Mouse (Mus musculus) adrenal gland, postnatal 10 days (tissue): ENCODE data around the gene Pik3c2a. TPM values are rescaled to one million over a fixed set of nuclear protein-coding genes. Genes with fewer than 3 reads are reported as not detected.

Experiments
- DNase-seq: peaks from one replicate; pipeline ENCODE4 v3.0.0; 2021; ENCODE audit warnings: mixed read lengths
- total RNA-seq, 2 experiments: library from RNA; stranded (reverse); gene quantifications; 2 replicates each; pipeline ENCODE4 v1.2.3; 2021

The Pik3c2a gene
- total RNA-seq, 2 experiments from 2014 or later = 27.0 to 31.5 TPM

GRCm38 (mm10) chr7:116298389-116298788 is 144.9 kb downstream of the Pik3c2a start:
- DNase-seq = no peak

GRCm38 (mm10) chr7:116294961-116295360 is 148.3 kb downstream of the Pik3c2a start:
- DNase-seq = no peak

GRCm38 (mm10) chr7:116292377-116292776 is 150.9 kb downstream of the Pik3c2a start:
- no peak for DNase-seq

- DNase-seq = no peak
These were observed 152.7 kb downstream of the Pik3c2a start for GRCm38 (mm10) chr7:116290559-116290958.

- DNase-seq = no peak
These were observed 154.3 kb downstream of the Pik3c2a start for GRCm38 (mm10) chr7:116288996-116289395.

- DNase-seq = no peak
These were observed 155.3 kb downstream of the Pik3c2a start for GRCm38 (mm10) chr7:116287959-116288358.

Other genes starting within 250 kb of the Pik3c2a start
- 10 to 100 TPM in 1 of 2 experiments, 1 to 10 TPM in 1; 7.9 to 10.9 TPM for gene Plekha7, start 135.1 kb downstream of the Pik3c2a start, total RNA-seq
- gene Rps13, start 109.3 kb downstream of the Pik3c2a start, total RNA-seq = 100 to 1,000 TPM; 508 to 514 TPM
- gene Nucb2, start 60.9 kb upstream of the Pik3c2a start, total RNA-seq = 10 to 100 TPM; 24.9 to 25.0 TPM